Mouse (Mus musculus): ENCODE data around the gene Dhdds.
"Not testable (repeated sequence)": the region's sequence is repeated elsewhere in the genome, so short reads cannot be mapped to it uniquely, and the experiment has no call there.

The Dhdds gene

DNA sequence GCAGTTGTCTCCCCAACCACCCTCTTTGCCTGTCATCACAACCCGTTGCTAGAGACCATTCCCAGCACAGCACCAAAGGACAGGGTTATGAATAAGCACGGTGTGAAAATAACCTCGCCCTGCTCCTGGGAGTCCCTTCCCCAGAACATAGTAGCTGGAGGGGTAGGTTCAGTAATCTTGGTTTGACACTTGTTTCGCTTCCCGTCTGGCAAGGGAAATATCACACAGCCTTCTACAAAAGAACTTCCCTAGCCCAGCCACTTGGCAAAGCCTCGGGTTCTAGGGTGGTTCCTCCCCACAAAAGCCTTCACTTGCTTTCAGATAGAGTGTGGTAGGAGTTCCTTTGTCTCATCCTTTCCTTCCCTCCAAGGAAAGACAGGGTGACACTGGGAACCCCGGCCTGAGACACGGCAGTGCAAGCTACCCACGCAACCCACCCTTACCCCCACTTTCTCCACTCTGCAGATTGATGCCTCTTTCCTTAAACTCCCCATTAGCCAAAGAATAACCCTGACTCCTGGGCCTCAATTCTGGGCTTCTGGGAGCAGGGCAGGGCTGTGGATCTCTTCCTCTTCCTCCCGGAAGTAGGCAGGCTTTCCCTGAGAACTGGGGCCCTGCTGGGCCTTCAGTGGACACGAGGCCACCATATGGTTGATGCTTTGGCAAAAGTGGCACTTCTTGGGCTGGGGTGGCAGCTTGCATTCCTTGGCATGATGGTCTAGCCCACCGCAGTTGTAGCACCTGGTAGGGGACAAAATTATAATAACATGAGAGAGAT is 5.1 kb upstream of the Dhdds start:
- no peak for DNase-seq (ENCODE audit: low read depth)

DNA sequence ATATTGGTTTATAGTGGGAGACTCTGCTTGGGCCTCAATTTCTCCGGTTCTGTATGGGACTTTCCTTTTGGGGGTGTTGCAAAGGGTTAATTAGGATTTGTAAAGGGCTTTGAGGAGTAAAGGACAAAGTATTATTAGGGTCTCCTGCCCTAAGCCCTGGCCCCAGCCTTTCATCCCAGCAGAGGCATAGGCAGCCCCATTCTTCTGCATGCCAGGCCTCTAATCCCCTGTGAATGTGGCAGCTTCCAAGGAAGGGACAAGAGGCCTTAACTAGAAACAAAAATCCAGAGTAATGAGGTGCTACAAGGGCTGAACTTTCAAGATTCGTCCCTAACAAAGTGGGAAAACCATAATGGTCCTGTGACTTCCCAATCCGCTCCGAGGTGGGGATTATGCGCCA is 2.2 kb upstream of the Dhdds start:
- no peak for DNase-seq (ENCODE audit: low read depth)

- no peak for DNase-seq (ENCODE audit: low read depth)
These were observed 1.5 kb upstream of the Dhdds start for GRCm38 (mm10) chr4:134002246-134002645.

DNA sequence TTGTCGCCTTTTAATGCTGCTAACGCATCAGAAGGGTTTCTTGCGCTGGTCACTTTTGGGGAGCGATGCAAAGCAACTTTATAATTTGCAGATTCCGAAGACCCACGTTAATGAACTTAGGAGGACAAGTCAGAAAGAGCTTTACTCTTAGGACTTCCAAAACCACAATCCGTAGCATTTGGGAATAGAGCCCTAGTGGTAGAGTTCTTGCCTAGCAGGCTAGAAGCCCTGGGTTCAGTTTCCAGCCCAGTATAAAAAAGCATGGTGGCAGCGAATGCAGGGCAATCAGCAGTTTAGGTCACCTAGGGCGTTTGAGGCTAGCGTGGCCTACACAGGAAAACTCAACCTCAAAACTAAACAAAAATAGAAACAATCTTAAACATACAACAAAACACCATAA is 992 bp upstream of the Dhdds start:
- DNase-seq (ENCODE audit: low read depth), result peak; percentile 19

DNA sequence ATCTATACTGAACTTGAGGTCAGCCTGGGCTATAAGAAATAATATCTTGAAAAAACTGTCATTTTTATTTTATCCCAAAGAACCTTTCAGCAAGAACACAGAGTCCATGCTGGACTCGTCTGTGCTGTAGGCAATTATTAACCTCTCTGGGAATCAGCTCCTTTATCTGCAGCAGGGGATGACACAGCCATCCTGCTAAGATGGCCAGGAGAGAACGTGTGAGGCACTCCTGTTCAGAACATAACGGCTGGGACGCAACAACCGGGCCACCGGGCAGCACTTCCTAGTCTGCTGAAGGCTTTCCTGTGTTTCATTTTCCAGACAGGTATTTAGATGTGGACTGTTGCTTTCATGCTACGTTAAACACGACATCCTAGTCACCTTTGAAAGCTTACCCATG is 6.0 kb downstream of the Dhdds start:
- DNase-seq (ENCODE audit: low read depth), result no peak

GRCm38 (mm10) chr4:133991087-133991660 is 9.5 kb downstream of the Dhdds start:
- DNase-seq (ENCODE audit: low read depth), result no peak

DNA sequence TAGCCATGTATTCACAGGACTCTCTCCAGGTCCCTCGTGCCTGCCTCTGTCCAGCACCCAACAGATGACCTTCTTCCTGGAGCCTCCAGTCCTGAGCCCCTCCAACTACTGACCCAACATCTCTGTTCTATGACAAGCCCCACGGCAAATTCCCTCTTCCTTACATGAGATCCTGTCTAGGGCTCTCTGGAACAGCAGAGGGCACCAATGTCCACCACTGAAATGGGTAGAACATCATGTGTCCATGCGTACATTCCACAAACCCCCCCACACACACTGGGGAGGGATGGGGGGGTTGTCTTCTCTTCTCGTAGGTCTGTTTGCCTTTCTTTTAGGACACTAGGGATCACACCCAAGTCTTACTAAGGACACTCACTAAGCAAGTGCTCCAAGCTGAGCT is 10.7 kb downstream of the Dhdds start:
- no peak for DNase-seq (ENCODE audit: low read depth)

DNA sequence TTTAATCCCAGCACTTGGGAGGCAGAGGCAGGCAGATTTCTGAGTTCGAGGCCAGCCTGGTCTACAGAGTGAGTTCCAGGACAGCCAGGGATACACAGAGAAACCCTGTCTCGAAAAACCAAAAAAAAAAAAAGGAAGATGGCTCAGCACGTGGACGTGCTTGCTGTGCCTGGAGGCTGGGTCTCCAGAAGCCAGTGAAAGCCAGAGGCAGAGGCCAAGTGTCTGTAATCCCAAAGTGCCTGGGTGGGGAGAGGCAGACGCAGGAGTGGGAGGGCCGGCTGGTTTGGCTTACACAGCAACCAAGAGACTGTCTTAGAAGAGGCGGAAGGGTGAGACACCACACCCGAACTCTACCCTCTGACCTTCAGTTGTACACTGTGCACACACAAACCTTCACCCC is 12.4 kb downstream of the Dhdds start:
- not testable (repeated sequence) for DNase-seq (ENCODE audit: low read depth)

DNA sequence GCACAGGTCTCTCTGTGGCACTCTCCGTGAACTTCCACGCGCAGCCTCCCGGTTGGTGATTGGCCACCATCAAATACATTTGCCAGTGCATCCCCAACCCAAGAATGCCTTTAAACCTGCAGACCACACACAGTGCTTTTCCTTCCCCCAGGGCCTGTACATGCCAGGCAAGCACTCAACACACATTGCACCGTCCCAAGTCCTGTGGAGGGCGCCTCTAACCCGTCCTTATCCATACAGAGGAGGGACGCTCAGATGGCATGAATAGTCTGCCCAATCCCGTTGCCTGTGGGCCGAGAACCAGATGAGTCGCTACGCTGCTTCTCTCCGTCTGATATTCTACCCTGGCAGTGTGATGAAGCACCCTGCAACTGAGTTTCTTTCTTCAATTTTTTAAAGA is 17.8 kb downstream of the Dhdds start:
- no peak for DNase-seq (ENCODE audit: low read depth)

DNA sequence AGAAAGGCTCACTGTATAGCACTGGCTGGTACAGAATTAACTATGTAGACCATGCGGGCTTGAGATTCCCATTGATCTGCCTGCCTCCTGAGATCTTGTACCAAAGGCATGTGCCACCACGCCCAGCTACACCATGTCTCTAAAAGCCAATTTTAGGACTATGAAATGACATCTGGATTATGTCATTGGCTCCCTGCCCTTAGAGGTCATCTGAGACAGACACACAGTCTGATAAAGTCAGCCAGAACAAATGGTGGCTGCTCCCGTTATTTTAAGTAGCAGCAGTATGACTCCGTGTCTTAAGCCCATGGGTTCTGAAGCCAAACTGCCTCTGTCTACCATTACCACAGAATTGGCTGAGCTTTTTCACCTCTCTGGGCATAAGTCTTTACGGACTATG is 20.2 kb downstream of the Dhdds start:
- DNase-seq (ENCODE audit: low read depth), result no peak

DNA sequence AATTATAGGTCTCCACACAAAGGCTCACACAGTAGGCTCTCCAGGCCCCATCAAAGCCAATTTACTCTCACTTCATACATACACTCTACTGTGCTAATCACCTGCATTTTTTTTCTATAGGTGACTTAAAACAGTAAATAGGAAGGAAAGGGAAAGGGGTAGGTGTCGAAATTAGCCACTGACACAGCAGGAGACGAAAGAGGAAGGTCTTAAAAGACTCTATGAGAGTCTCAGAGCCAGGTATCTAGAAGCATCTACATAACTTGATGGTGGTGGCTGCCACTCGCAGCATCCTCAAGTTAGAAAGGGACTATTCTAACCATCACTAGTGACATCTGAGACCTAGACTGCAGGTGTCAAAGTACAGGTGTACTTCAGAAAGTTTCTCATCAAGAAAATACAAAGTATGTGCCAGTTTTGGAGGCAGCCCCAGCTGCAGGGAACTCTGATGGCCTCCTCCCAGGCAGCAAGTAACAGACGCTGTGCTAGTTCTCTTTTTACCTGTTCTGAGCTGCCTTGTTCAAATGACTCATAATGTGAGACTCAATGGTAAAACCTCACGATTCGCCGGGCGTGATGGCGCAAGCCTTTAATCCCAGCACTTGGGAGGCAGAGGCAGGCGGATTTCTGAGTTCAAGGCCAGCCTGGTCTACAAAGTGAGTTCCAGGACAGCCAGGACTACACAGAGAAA is 22.6 kb downstream of the Dhdds start:
- no peak for DNase-seq (ENCODE audit: low read depth)

- no peak for DNase-seq (ENCODE audit: low read depth)
These were observed 29.0 kb downstream of the Dhdds start for GRCm38 (mm10) chr4:133971741-133972140.

- DNase-seq (ENCODE audit: low read depth), result no peak
These were observed 29.8 kb downstream of the Dhdds start for GRCm38 (mm10) chr4:133970876-133971275.

DNA sequence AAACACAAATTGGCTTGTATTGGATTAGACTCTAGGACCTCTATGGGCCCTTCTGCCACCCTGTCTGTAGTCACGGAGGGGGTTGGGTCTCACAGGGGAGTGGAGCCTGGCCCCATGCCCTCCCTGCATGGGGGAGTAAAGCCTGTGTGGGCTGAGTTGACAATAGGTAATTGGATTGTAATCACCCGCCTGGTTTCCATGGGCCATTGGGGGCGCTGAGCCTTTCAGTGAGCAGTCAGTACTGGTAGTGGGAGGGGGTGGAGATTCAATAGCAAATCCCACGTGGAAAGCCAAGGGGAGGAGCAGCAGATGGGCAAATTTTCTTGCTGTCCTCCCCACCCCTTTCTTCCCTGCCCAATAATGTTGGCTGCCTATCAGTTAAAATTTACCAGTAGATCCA is 30.5 kb downstream of the Dhdds start:
- no peak for DNase-seq (ENCODE audit: low read depth)

- no peak for DNase-seq (ENCODE audit: low read depth)
These were observed 31.5 kb downstream of the Dhdds start for GRCm38 (mm10) chr4:133969114-133969770.

GRCm38 (mm10) chr4:133968150-133968921 is 32.4 kb downstream of the Dhdds start, which contains the start of gene Hmgn2:
Hmgn2 (minus strand) TSS chr4:133968650.
- peak; percentile 71 for DNase-seq (ENCODE audit: low read depth)

DNA sequence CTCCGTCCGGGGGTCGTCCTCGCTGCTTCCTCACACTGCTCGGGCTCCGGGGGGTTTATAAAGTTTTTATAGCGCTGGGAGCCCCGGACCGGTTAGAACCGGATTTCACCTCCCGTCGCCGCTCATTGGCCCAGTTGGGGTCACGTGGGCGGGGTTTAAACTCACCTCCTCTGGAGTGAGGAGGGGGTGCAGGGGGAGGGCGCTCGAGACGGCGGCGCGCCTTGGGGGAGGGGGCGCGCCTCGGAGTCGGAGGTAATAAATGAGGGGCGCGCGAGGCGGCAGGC is 32.9 kb downstream of the Dhdds start:
- DNase-seq (ENCODE audit: low read depth), result peak; percentile 93

DNA sequence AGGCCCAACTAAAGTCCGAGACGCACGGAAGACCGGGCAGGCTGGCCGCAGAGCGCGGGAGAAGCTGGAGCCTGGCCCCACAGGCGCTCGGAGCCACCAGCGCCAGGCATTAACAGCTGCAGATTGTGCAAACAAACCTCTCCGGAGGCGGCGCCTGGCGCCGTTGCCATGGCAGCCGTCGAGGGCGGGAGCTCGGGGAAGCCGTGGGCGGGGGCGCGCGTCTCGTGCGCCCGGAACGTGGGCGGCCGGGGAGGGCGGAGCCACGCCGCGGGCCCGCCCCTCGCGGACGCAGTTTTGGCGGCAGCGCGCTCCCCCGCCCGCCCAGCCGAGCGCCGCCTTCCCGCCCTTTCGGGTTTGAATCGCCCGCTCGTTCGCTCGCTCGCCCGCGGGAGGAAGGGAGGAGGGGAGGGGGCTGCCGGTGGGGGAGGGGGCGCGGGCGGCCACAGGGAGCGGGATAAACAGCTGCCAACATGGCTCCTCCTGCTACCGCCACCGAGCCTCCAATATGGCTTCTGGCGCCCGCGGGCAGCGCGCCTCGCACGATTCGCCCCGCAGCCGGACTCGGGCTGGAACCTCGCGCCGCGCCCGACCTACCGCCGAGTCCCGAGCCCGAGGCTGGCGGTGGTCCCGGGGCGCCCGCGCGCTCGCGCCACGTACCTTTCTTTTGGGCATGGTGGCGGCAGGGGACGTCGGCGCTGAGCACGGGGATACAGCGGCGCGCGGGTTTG is 33.4 kb downstream of the Dhdds start:
- peak; percentile 98 for DNase-seq (ENCODE audit: low read depth)

GRCm38 (mm10) chr4:133966271-133966940 is 34.3 kb downstream of the Dhdds start:
- DNase-seq (ENCODE audit: low read depth), result no peak

DNA sequence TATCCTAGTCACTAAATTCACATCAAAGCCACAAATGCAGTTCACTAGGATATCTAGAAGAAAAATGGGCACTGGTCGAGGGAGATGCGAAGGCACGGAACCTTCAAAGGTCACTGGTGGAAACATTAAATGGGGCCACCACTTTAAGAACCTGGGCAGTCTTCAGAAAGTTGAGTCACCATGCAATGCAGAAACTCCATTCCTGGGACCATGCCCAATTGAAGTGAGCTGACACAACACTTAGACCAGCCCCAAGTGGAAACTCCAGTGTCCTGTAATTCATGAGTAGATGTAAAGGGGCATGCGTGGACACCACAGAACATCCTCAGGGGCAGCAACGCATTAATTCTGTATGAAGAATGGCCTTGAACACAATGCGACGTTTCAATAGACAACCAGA is 38.2 kb downstream of the Dhdds start:
- DNase-seq (ENCODE audit: low read depth), result no peak

GRCm38 (mm10) chr4:133958884-133959283 is 41.8 kb downstream of the Dhdds start:
- no peak for DNase-seq (ENCODE audit: low read depth)

Data from naive thymus-derived CD4-positive, alpha-beta T cell, adult 2 months (primary cell).